Mouse (Mus musculus): ENCODE data around the gene Stxbp5. TPM values are rescaled to one million over a fixed set of nuclear protein-coding genes. Genes with fewer than 3 reads are reported as not detected.

Stxbp5 gene
- polyA plus RNA-seq, 1 experiment from 2014 or later = 19.2 TPM

DNA sequence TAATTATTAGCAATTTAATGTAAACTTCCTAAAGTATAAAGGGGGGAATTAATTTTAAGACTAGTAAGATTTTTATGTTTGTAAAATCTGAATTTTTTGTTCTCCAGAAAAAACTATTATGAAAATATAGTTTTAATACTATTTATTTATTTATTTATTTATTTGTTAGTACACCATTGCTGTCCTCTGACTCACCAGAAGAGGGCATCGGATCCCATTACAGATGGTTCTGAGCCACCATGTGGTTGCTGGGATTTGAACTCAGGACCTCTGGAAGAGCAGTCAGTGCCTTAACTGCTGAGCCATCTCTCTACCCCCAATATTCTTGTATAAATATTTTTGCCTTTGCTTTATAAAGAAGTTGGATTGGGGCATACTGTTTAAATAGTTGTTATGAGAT is 104.5 kb downstream of the Stxbp5 start:
- H3K4me1 ChIP-seq (ENCODE audit: control insufficient read depth, insufficient read depth, low read length) = no peaks in the 10 kb centered on the region
- no peak overlapping the region for H3K4me3 ChIP-seq (ENCODE audit: low read depth, low read length)
- H3K27ac ChIP-seq (ENCODE audit: low read depth, low read length) = no peak overlapping the region
- H3K9me3 ChIP-seq (ENCODE audit: control insufficient read depth, low read length) = no peaks in the 10 kb centered on the region
- peaks cover 9% of the 10 kb centered on the region; the same call in 1 of the 2 replicates for H3K36me3 ChIP-seq (ENCODE audit: control insufficient read depth, insufficient read depth, low read length)
- H3K4me2 ChIP-seq (ENCODE audit: low read depth, low read length) = no peak overlapping the region
- no peaks in the 10 kb centered on the region for H3K27me3 ChIP-seq (ENCODE audit: control insufficient read depth, insufficient read depth, low read length)
- 95% methylated on average over 1 of the region's 1 CpGs for WGBS
- no peak overlapping the region for H3K9ac ChIP-seq (replicated peaks; ENCODE audit: low read depth, low read length)
- ATAC-seq (ENCODE audit: low read depth) = no peak

DNA sequence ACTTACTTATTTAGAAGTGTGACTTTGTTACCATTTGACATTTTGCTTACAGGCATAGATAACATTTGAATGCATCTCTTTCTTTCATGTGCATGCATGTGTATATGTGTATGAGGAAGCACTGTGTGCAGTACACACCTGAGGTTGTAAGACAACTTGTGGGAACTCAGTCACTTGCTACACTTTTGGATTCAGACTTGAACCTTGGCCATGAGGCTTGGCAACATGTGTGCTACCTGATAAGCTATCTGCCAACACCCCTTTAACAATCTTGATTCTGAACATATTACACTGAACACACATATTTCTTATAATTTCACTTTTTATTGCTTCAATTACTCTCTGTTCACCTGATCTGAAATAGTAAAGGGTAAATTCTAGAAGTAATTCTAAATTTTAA is 106.5 kb downstream of the Stxbp5 start:
- Histone ChIP-seq H3K36me3 (ENCODE audit: control insufficient read depth, insufficient read depth, low read length) (peaks cover 9% of the 10 kb centered on the region; the same call in 1 of the 2 replicates), H3K27ac (ENCODE audit: low read depth, low read length) (no peak overlapping the region), H3K9me3 (ENCODE audit: control insufficient read depth, low read length) (no peaks in the 10 kb centered on the region), H3K4me3 (ENCODE audit: low read depth, low read length) (no peak overlapping the region), H3K4me2 (ENCODE audit: low read depth, low read length) (no peak overlapping the region), H3K9ac (replicated peaks; ENCODE audit: low read depth, low read length) (no peak overlapping the region), H3K27me3 (ENCODE audit: control insufficient read depth, insufficient read depth, low read length) (no peaks in the 10 kb centered on the region), H3K4me1 (ENCODE audit: control insufficient read depth, insufficient read depth, low read length) (no peaks in the 10 kb centered on the region)
- no peak for ATAC-seq (ENCODE audit: low read depth)

DNA sequence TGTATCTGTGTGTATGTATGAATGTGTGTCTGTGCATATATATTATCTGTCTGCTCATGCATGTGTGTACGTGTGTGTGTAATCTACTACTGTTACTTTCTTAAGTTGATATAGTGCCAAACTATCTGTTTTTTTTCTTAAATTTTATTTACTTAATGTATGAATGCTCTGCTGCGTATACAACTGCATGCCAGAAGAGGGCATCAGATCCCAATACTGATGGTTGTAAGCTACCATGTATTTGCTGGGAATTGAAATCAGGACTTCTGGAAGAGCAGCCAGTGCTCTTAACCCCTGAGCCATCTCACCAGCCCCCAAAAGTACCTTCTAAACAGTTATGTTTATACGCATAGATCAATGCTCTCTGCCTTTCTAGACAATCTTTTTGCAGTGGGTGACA is 109.9 kb downstream of the Stxbp5 start:
- no peak for ATAC-seq (ENCODE audit: low read depth)
- Histone ChIP-seq H3K4me1 (ENCODE audit: control insufficient read depth, insufficient read depth, low read length) (no peaks in the 10 kb centered on the region), H3K36me3 (ENCODE audit: control insufficient read depth, insufficient read depth, low read length) (no peaks in the 10 kb centered on the region; the same call in 1 of the 2 replicates), H3K27me3 (ENCODE audit: control insufficient read depth, insufficient read depth, low read length) (no peaks in the 10 kb centered on the region), H3K9ac (replicated peaks; ENCODE audit: low read depth, low read length) (no peak overlapping the region), H3K4me2 (ENCODE audit: low read depth, low read length) (no peak overlapping the region), H3K9me3 (ENCODE audit: control insufficient read depth, low read length) (no peaks in the 10 kb centered on the region), H3K27ac (ENCODE audit: low read depth, low read length) (no peak overlapping the region), H3K4me3 (ENCODE audit: low read depth, low read length) (no peak overlapping the region)
- whole genome bisulfite sequencing = 92% methylated on average over 3 of the region's 3 CpGs

DNA sequence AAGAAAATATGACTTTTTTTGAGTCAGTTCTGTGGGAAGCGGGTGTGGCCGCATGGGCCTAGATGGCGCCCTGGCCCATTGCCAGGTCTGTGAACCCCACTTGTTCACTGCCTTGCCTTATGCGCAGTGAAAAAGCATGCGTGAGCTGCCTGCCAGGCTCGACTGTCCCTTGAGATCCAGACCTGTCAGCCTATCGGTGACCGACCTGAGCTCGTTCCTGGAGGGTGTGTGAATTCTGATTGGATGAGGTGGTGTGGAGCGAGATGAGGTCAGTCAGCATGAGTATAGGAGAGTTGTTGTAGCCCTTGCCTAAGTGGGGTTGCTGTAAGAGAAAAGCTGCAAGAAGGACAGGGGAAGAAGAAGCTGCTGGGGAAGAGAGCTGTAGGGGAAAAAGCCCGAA is 114.4 kb downstream of the Stxbp5 start:
- Histone ChIP-seq H3K9ac (replicated peaks; ENCODE audit: low read depth, low read length) (no peak overlapping the region), H3K9me3 (ENCODE audit: control insufficient read depth, low read length) (no peaks in the 10 kb centered on the region), H3K4me3 (ENCODE audit: low read depth, low read length) (no peak overlapping the region), H3K4me2 (ENCODE audit: low read depth, low read length) (no peak overlapping the region), H3K4me1 (ENCODE audit: control insufficient read depth, insufficient read depth, low read length) (no peaks in the 10 kb centered on the region), H3K27me3 (ENCODE audit: control insufficient read depth, insufficient read depth, low read length) (no peaks in the 10 kb centered on the region), H3K27ac (ENCODE audit: low read depth, low read length) (no peak overlapping the region), H3K36me3 (ENCODE audit: control insufficient read depth, insufficient read depth, low read length) (no peaks in the 10 kb centered on the region; the same call in 1 of the 2 replicates)
- no peak for ATAC-seq (ENCODE audit: low read depth)
- WGBS = 90% methylated on average over 11 of the region's 11 CpGs

DNA sequence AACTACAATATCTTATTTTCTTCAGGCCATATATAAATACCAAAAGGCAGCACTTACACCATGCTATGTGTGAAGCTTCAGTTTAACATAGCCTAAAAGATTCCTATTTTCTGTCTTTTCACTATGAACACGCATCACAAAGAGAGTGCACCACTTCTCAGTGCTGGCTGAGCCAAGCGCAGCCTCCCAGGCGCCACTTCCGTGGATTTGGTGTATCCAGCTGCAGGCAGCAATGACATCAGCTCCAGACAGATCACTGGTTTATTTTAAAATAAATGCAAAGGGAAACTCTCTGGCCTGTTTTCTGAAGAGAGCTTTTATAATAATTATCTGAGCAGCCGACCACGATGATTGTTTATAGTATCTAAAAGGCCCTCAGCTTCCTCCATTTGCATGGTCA is 115.2 kb downstream of the Stxbp5 start:
- no peak for ATAC-seq (ENCODE audit: low read depth)
- Histone ChIP-seq H3K9me3 (ENCODE audit: control insufficient read depth, low read length) (no peaks in the 10 kb centered on the region), H3K4me2 (ENCODE audit: low read depth, low read length) (no peak overlapping the region), H3K9ac (replicated peaks; ENCODE audit: low read depth, low read length) (no peak overlapping the region), H3K4me3 (ENCODE audit: low read depth, low read length) (no peak overlapping the region), H3K4me1 (ENCODE audit: control insufficient read depth, insufficient read depth, low read length) (no peaks in the 10 kb centered on the region), H3K27ac (ENCODE audit: low read depth, low read length) (no peak overlapping the region), H3K36me3 (ENCODE audit: control insufficient read depth, insufficient read depth, low read length) (no peaks in the 10 kb centered on the region; the same call in 1 of the 2 replicates), H3K27me3 (ENCODE audit: control insufficient read depth, insufficient read depth, low read length) (no peaks in the 10 kb centered on the region)
- 84% methylated on average over 6 of the region's 6 CpGs for WGBS

DNA sequence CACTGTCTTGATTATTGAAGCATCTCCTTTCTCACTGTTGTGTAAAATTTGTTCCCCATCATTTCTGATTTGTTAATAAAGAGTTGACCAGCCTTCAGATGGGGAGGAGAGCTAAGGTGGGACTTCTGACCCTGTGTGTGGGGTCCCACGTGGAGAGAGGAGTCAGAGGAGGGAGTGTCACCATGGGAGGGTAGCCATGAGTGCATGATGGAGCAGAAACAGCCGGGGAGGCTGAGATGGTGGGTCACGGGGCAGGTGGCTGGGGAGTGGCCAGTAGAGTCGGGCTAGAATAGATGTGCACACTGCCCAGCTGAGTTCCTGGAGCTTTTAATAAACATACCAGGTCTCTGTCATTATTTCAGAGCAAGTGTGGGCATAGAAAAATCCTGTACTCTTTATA is 121.0 kb downstream of the Stxbp5 start:
- H3K4me3 ChIP-seq (ENCODE audit: low read depth, low read length) = no peak overlapping the region
- H3K9me3 ChIP-seq (ENCODE audit: control insufficient read depth, low read length) = no peaks in the 10 kb centered on the region
- H3K4me1 ChIP-seq (ENCODE audit: control insufficient read depth, insufficient read depth, low read length) = no peaks in the 10 kb centered on the region
- no peak overlapping the region for H3K27ac ChIP-seq (ENCODE audit: low read depth, low read length)
- H3K36me3 ChIP-seq (ENCODE audit: control insufficient read depth, insufficient read depth, low read length) = no peaks in the 10 kb centered on the region
- no peak overlapping the region for H3K9ac ChIP-seq (replicated peaks; ENCODE audit: low read depth, low read length)
- no peaks in the 10 kb centered on the region for H3K27me3 ChIP-seq (ENCODE audit: control insufficient read depth, insufficient read depth, low read length)
- no peak overlapping the region for H3K4me2 ChIP-seq (ENCODE audit: low read depth, low read length)
- no peak for ATAC-seq (ENCODE audit: low read depth)
- 54% methylated on average over 4 of the region's 4 CpGs for WGBS

DNA sequence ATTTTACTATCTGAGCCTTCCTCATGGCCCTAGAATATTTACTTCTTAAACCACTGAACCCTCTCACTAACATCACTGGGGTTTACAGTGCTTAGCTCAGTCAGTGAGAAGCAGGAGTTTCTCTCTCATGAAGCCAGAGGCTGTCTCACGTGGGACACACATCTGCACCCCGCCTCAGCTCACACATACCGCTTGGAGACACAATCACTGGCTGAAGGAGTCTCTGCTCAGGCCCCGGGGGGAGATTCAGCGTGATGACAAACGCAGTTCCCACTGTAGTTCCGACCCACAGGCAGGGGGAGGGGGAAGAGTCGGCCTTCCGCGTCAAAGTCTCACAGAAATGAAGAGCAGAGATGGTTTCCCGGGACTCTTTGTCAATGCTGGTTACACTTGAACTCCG is 130.6 kb downstream of the Stxbp5 start:
- WGBS = 73% methylated on average over 12 of the region's 12 CpGs
- no peak overlapping the region for H3K4me3 ChIP-seq (ENCODE audit: low read depth, low read length)
- no peak overlapping the region for H3K9ac ChIP-seq (replicated peaks; ENCODE audit: low read depth, low read length)
- H3K36me3 ChIP-seq (ENCODE audit: control insufficient read depth, insufficient read depth, low read length) = peaks cover 9% of the 10 kb centered on the region
- no peak overlapping the region for H3K27ac ChIP-seq (ENCODE audit: low read depth, low read length)
- H3K4me1 ChIP-seq (ENCODE audit: control insufficient read depth, insufficient read depth, low read length) = no peaks in the 10 kb centered on the region
- H3K9me3 ChIP-seq (ENCODE audit: control insufficient read depth, low read length) = no peaks in the 10 kb centered on the region
- no peak for ATAC-seq (ENCODE audit: low read depth)
- no peak overlapping the region for H3K4me2 ChIP-seq (ENCODE audit: low read depth, low read length)
- no peaks in the 10 kb centered on the region for H3K27me3 ChIP-seq (ENCODE audit: control insufficient read depth, insufficient read depth, low read length)

DNA sequence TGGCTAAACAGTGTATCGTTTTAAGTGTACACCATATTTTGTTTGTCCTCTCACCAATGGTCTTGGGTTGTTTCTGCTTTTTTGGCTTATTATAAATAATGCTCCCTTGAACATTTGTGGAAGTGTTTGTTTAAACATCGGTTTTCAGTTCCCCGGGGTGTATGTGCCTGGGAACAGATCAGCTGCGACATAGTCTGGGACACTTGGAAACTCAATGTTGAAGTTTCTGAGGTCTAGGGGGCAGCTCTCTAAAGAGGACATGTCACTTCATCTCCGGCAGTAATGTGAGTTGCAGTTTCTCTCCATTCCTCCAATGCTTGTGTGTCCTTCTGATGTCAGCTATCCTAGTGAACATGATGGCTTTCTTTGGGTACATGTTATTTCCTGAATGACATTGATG is 137.0 kb downstream of the Stxbp5 start:
- Histone ChIP-seq H3K27ac (ENCODE audit: low read depth, low read length) (no peak overlapping the region), H3K9ac (replicated peaks; ENCODE audit: low read depth, low read length) (no peak overlapping the region), H3K4me1 (ENCODE audit: control insufficient read depth, insufficient read depth, low read length) (no peaks in the 10 kb centered on the region), H3K27me3 (ENCODE audit: control insufficient read depth, insufficient read depth, low read length) (no peaks in the 10 kb centered on the region), H3K36me3 (ENCODE audit: control insufficient read depth, insufficient read depth, low read length) (peaks cover 16% of the 10 kb centered on the region), H3K4me3 (ENCODE audit: low read depth, low read length) (no peak overlapping the region), H3K4me2 (ENCODE audit: low read depth, low read length) (no peak overlapping the region), H3K9me3 (ENCODE audit: control insufficient read depth, low read length) (no peaks in the 10 kb centered on the region)
- ATAC-seq (ENCODE audit: low read depth) = no peak
- 86% methylated on average over 5 of the region's 5 CpGs for WGBS

DNA sequence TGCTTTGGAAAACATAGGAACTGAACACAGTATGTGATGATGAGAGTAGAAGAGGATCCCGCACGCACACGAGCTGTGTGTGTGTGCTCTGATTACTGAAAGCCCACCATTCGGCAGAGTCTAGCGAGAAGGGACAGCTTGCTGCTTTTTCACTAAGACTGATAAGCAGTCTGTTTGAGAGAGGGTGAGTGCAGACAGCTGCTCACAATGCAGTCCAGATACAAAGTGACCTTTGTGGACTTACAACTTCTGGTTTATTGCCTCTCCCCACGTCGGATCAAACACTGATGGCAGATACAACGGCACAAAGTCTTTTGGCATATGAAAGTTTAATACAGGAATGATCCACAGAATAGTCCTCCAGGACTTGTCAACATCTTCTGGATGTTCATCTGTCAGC is 140.6 kb downstream of the Stxbp5 start:
- Histone ChIP-seq H3K4me2 (ENCODE audit: low read depth, low read length) (no peak overlapping the region), H3K36me3 (ENCODE audit: control insufficient read depth, insufficient read depth, low read length) (peaks cover 12% of the 10 kb centered on the region; the same call in 1 of the 2 replicates), H3K4me3 (ENCODE audit: low read depth, low read length) (no peak overlapping the region), H3K27ac (ENCODE audit: low read depth, low read length) (no peak overlapping the region), H3K4me1 (ENCODE audit: control insufficient read depth, insufficient read depth, low read length) (no peaks in the 10 kb centered on the region), H3K9me3 (ENCODE audit: control insufficient read depth, low read length) (no peaks in the 10 kb centered on the region), H3K27me3 (ENCODE audit: control insufficient read depth, insufficient read depth, low read length) (no peaks in the 10 kb centered on the region), H3K9ac (replicated peaks; ENCODE audit: low read depth, low read length) (no peak overlapping the region)
- 81% methylated on average over 8 of the region's 8 CpGs for WGBS
- ATAC-seq (ENCODE audit: low read depth) = no peak

DNA sequence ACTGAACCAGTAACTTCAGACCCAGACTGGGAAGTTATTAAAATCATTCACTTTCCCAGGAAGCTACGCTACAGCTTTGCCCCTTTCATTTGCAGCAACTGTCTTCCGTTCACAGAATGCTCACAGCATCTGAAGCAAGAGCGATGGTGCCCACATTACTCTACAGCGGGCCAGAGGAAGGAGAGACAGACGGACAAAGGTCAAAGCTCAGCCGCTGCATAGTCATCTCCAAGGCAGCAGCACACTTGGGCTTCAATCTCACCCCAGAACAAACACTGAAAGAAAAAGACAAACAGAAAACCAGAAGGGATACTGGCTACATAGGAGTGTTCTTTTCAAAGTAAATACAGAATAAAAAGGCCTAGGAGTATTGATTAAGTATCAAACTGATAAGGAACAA is 144.3 kb downstream of the Stxbp5 start:
- ATAC-seq (ENCODE audit: low read depth) = no peak
- Histone ChIP-seq H3K27ac (ENCODE audit: low read depth, low read length) (no peak overlapping the region), H3K4me3 (ENCODE audit: low read depth, low read length) (no peak overlapping the region), H3K4me1 (ENCODE audit: control insufficient read depth, insufficient read depth, low read length) (no peaks in the 10 kb centered on the region), H3K4me2 (ENCODE audit: low read depth, low read length) (no peak overlapping the region), H3K9ac (replicated peaks; ENCODE audit: low read depth, low read length) (no peak overlapping the region), H3K36me3 (ENCODE audit: control insufficient read depth, insufficient read depth, low read length) (peaks cover 4% of the 10 kb centered on the region; the same call in 1 of the 2 replicates), H3K9me3 (ENCODE audit: control insufficient read depth, low read length) (no peaks in the 10 kb centered on the region), H3K27me3 (ENCODE audit: control insufficient read depth, insufficient read depth, low read length) (no peaks in the 10 kb centered on the region)
- WGBS = 72% methylated on average over 6 of the region's 6 CpGs
